Mouse (Mus musculus): ENCODE data around the gene Bpnt1.
A peak's percentile ranks its signal among the peaks of the same experiment; 100 is the strongest.

The Bpnt1 gene

GRCm38 (mm10) chr1:185331364-185331763, 585 bp upstream of the Bpnt1 start:
- no peak for DNase-seq (ENCODE audit: low read depth, low spot score)

DNA sequence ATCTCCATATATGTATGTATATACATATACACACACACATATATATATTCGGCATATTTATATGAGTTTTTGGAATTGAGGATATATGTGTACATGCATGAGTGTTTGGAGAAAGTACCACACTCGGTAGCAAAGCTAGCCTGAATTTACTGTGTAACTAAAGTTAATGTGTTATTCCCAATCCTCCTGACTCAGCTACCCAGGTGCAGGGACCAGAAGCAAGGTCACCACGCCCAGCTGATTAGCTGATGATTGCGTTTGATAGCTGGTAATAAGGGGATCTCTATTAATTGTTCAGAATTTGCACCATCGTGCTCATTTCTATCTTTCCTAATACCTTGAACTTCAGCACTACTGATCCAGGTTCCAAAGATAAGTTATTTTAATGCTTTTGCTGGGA, 1.7 kb downstream of the Bpnt1 start:
- DNase-seq (ENCODE audit: low read depth, low spot score): no peak

GRCm38 (mm10) chr1:185334136-185334535, 2.2 kb downstream of the Bpnt1 start:
- DNase-seq (ENCODE audit: low read depth, low spot score): no peak

GRCm38 (mm10) chr1:185335231-185335765, 3.3 kb downstream of the Bpnt1 start:
- peak; percentile 50 for DNase-seq (ENCODE audit: low read depth, low spot score)

- DNase-seq (ENCODE audit: low read depth, low spot score): peak; percentile 74
Observed at GRCm38 (mm10) chr1:185336535-185336934, 4.6 kb downstream of the Bpnt1 start.

DNA sequence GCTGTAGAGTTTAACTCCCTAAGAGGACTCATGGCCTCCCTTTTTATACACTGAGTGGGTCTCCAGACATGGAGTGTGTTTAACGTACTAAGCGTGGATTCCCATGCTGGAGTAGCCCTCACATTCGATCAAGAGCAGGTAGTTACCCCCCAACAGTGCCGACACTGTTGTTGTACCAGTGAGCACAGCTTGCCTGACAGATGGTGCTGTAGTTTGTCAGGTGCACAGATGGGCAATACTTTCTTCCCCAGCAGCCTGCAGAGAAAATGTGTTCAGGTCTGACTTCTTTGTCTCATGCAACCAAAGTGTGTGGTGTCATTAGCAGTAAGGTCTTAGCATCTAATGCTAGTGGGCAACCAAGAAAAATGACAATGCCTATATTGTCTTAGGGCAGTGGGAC, 10.5 kb downstream of the Bpnt1 start:
- no peak for DNase-seq (ENCODE audit: low read depth, low spot score)

GRCm38 (mm10) chr1:185343422-185343821, 11.5 kb downstream of the Bpnt1 start:
- no peak for DNase-seq (ENCODE audit: low read depth, low spot score)

DNA sequence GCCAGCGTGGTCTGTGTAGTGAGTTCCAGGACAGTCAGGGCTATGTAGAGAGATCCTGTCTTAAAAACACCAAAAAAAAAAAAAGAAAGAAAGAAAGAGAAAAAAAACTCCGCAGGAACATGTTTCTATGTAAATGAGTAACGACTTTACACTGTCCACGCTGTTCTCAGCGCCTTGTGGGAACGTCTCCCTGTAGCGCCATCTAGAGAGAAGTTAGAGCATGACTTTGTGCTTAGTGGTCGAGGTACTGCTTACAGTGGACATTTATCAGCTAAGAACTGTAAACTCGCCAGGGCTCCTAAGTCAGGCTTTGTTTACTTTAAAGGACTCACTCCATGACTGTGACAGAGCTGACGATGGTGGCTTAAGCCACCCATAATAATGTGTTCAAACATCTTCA, 14.2 kb downstream of the Bpnt1 start:
- DNase-seq (ENCODE audit: low read depth, low spot score): peak; percentile 72

- DNase-seq (ENCODE audit: low read depth, low spot score): no peak
Observed at GRCm38 (mm10) chr1:185349741-185350140, 17.8 kb downstream of the Bpnt1 start.

DNA sequence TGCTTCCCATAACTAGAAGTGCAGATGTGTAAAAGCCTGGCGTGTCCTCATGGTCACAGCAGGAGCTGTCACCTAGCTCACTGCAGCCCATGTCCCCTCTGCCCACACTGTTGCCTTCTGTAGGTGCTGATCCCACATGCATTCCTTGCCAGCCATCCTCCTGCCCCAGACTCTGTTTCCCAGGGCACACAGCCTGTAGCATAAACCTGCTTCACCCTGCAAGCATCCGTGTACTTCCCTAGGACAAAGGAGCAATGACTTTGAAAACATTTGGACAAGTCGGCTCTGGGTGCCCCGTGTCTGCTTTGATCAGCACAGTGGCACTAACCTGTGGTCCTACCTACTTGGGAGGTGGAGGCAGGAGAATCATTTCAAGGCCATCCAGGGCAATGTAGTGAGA, 18.7 kb downstream of the Bpnt1 start:
- no peak for DNase-seq (ENCODE audit: low read depth, low spot score)

GRCm38 (mm10) chr1:185352151-185352550, 20.2 kb downstream of the Bpnt1 start:
- peak; percentile 44 for DNase-seq (ENCODE audit: low read depth, low spot score)

GRCm38 (mm10) chr1:185353351-185353750, 21.4 kb downstream of the Bpnt1 start:
- no peak for DNase-seq (ENCODE audit: low read depth, low spot score)

DNA sequence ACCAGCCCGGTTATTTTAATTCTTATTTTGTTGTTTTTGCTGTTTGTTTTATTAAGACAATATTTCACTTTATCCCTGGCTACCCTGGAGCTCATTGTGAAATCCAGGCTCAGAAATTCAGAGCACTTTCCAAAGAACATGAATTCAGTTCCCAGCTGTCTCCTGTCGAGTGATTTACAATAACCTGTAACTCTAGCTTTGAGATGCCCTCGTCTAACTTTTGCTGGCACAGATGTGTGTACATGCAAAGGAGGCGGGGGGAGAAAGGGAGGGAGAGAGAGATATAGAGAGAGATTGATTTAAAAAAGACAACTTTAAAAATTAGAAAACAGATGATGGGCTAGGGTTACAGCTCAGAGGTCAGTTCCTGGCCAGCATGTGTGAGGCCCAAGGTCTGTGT, 22.8 kb downstream of the Bpnt1 start:
- DNase-seq (ENCODE audit: low read depth, low spot score): no peak

GRCm38 (mm10) chr1:185356246-185356645, 24.3 kb downstream of the Bpnt1 start:
- no peak for DNase-seq (ENCODE audit: low read depth, low spot score)

DNA sequence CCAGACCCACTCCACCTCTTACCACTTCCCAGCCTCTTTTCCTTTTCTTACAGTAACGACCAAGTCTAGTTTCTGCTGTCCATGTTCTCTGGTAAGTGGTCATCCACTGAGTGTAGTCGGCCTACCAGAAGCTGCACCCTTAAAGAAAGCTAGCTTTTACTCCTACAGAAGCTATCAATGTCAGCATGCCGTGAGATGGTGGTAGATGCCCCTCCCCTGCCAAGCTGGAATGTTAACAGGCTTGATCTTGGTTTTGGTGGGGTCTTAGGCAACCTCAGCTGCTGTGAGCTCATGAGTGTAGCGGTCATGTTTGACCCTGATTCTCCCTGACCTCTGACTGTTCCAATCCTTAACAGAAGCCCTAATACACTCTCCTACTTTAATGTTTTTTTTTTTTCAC, 26.3 kb downstream of the Bpnt1 start:
- no peak for DNase-seq (ENCODE audit: low read depth, low spot score)

GRCm38 (mm10) chr1:185362677-185363520, 30.9 kb downstream of the Bpnt1 start, which contains the start of gene Eprs:
Eprs (plus strand) TSS chr1:185363044.
- peak; percentile 99 for DNase-seq (ENCODE audit: low read depth, low spot score)

DNA sequence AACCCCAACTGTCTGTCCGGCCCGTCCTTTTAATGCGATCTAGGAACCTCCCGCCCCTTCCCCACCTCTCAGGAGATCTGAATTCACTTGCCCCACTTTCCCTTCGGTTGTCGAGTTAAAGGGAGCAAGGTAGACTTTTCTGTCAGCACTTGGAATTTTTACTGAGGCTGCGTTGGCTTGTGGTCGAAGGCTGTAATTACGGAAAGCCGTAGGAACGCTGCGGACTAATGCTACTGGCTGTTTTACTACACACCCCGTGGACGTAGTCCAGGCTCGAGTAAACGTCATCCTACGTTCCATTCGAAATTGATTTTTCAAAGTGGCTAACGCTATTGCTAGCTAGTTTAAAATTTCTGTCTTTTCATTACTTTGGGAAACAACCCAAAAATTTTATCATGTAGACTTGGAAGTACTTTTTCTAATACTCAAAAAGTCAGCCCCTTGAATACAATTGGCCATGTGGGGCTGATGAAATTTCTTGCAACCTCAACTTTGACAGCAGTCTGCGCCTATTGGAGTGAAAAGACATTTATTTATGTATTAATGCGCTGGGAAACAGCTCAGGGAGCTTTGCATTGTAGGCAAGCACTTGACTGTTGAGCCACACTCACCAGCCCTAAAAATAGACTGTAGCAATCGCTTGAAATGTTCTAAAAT, 31.7 kb downstream of the Bpnt1 start:
- peak; percentile 81 for DNase-seq (ENCODE audit: low read depth, low spot score)

DNA sequence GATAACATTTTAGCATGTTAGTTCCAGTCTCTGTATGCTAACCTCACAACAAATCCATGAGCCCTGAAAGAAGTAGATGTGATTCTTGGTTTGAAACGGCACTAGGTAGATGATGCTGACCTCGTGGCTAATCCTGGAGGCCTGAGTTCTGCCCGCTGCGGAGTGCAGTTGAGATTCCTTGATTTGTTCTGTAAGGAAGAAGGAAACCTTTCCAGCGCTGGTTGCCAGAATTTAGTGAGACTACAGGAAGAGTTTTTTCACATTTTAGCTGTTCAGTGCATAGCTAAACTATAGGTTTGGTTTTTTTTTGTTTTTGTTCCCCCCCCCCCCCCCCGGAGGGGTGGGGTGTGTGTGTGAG, 32.2 kb downstream of the Bpnt1 start:
- DNase-seq (ENCODE audit: low read depth, low spot score): no peak

DNA sequence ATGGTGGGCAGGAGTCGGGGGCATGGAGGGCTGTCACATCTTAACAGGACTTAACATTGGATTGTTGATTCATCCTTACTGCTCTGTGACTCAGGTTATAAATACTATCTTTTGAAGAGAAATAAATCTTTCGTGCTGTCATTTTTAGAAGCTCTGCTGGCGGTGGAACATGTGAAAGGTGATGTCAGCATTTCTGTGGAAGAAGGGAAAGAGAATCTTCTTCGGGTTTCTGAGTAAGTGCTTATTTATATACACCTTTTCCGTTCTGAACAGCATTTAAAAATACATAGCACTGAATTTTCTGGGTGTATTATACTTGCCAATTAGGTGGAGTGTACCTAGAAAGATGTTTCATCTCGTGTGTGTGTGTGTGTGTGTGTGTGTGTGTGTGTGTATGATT, 35.4 kb downstream of the Bpnt1 start:
- no peak for DNase-seq (ENCODE audit: low read depth, low spot score)

GRCm38 (mm10) chr1:185369979-185370378, 38.0 kb downstream of the Bpnt1 start:
- DNase-seq (ENCODE audit: low read depth, low spot score): no peak

GRCm38 (mm10) chr1:185376390-185376789, 44.4 kb downstream of the Bpnt1 start:
- no peak for DNase-seq (ENCODE audit: low read depth, low spot score)

- no peak for DNase-seq (ENCODE audit: low read depth, low spot score)
Observed at GRCm38 (mm10) chr1:185377429-185377828, 45.5 kb downstream of the Bpnt1 start.

DNA sequence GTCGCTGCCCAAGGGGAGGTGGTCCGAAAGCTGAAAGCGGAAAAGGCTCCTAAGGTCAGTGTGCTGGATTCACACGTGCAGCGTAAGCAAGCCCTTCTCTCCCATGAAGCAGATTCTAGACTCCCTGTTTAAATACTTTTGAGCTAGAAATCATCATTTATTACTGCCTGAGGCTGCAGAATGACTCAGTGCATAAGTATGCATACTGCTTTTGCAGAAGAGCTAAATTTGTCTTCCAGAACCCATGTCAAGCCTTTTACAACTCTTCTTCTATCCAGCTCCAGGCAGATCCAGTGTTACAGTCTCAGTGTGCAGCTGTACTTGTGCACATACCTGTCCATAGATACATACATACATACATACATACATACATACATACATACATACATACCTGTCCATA, 69.7 kb downstream of the Bpnt1 start:
- DNase-seq (ENCODE audit: low read depth, low spot score): no peak

Data from ZHBTc4 (cell line).